Mouse (Mus musculus) myocyte (in vitro differentiated cells): ENCODE measurements around the gene Trappc10.

Source experiments
- CEBPB ChIP-seq: IDR thresholded peaks from 2 replicates; pipeline ENCODE4 v1.6.1; 2011; ENCODE audit warnings: mild to moderate bottlenecking, moderate library complexity; ENCODE audit not compliant: poor library complexity, insufficient read depth, severe bottlenecking
- E2F4 ChIP-seq: IDR thresholded peaks from one replicate; pipeline ENCODE4 v1.6.1; 2011; ENCODE audit warnings: mild to moderate bottlenecking, control low read depth, moderate library complexity; ENCODE audit not compliant: insufficient read depth
- MAX ChIP-seq: IDR thresholded peaks from one replicate; pipeline ENCODE4 v1.6.1; 2011; ENCODE audit warnings: low read depth, mild to moderate bottlenecking, control low read depth
- MYOD1 ChIP-seq, 3 experiments: IDR thresholded peaks; one replicate each; pipeline ENCODE4 v1.6.1; 2011; ENCODE audit warnings: control low read depth in 2 of 3, low read depth in 2 of 3, mild to moderate bottlenecking in 2 of 3, moderate library complexity in 1 of 3; ENCODE audit not compliant: insufficient read length in 2 of 3, control insufficient read depth in 1 of 3
- MYOG ChIP-seq, 3 experiments: IDR thresholded peaks; one replicate each; pipeline ENCODE4 v1.6.1; 2011; ENCODE audit warnings: control low read depth in 2 of 3, low read depth in 2 of 3, mild to moderate bottlenecking in 2 of 3; ENCODE audit not compliant: insufficient read length in 2 of 3, control insufficient read depth in 1 of 3, insufficient read depth in 1 of 3
- POLR2A ChIP-seq: IDR thresholded peaks from one replicate; pipeline ENCODE4 v1.6.1; 2011; ENCODE audit warnings: low read depth, mild to moderate bottlenecking, control low read depth, moderate library complexity; ENCODE audit not compliant: insufficient read length
- POLR2AphosphoS2 ChIP-seq: IDR thresholded peaks from one replicate; pipeline ENCODE4 v1.6.1; 2011; ENCODE audit warnings: low read depth, control low read depth; ENCODE audit not compliant: insufficient read length
- REST ChIP-seq: IDR thresholded peaks from one replicate; pipeline ENCODE4 v1.6.1; 2011; ENCODE audit warnings: mild to moderate bottlenecking, control low read depth, moderate library complexity; ENCODE audit not compliant: insufficient read depth, insufficient read length
- SRF ChIP-seq: IDR thresholded peaks from one replicate; pipeline ENCODE4 v1.6.1; 2011; ENCODE audit warnings: low read depth; ENCODE audit not compliant: control insufficient read depth, insufficient read length
- TCF12 ChIP-seq: IDR thresholded peaks from one replicate; pipeline ENCODE4 v1.6.1; 2011; ENCODE audit warnings: mild to moderate bottlenecking, control low read depth; ENCODE audit not compliant: poor library complexity, insufficient read depth, severe bottlenecking
- USF1 ChIP-seq: IDR thresholded peaks from one replicate; pipeline ENCODE4 v1.6.1; 2011; ENCODE audit warnings: low read depth, mild to moderate bottlenecking, control low read depth, moderate library complexity

- TF ChIP-seq POLR2A = no peak
- no peak for TF ChIP-seq MYOG (IDR thresholded peaks at IDR 0.05; ENCODE audit: control insufficient read depth in 1 of 3, insufficient read depth in 1 of 3, insufficient read length in 2 of 3, low read depth in 2 of 3)
- TF ChIP-seq USF1 = no peak
- no peak for TF ChIP-seq CEBPB
- TF ChIP-seq SRF = no peak
- TF ChIP-seq POLR2AphosphoS2 = no peak
- no peak for TF ChIP-seq MAX
- TF ChIP-seq E2F4 = no peak
- TF ChIP-seq TCF12 = no peak
- no peak for TF ChIP-seq REST
- TF ChIP-seq MYOD1 (IDR thresholded peaks at IDR 0.05; ENCODE audit: control insufficient read depth in 1 of 3, insufficient read length in 2 of 3, low read depth in 2 of 3) = no peak
Observed at GRCm38 (mm10) chr10:78280486-78280885, 36.0 kb upstream of the Trappc10 start.
